Mouse (Mus musculus): ENCODE data around the gene Thbs2. TPM values are rescaled to one million over a fixed set of nuclear protein-coding genes. Genes with fewer than 3 reads are reported as not detected.
A peak's percentile ranks its signal among the peaks of the same experiment; 100 is the strongest.

Gene Thbs2
- polyA plus RNA-seq, 1 experiment from 2014 or later = 3.1 TPM

GRCm38 (mm10) chr17:14703268-14703667 lies 9.2 kb upstream of the Thbs2 start:
- Histone ChIP-seq H3K9ac (ENCODE audit: low read depth, low read length) (no peak overlapping the region), H3K27ac (ENCODE audit: low read length) (no peak overlapping the region), H3K27me3 (ENCODE audit: control insufficient read depth, insufficient read depth, low read depth, low read length) (no peaks in the 10 kb centered on the region), H3K4me2 (ENCODE audit: low read length) (no peak overlapping the region), H3K9me3 (replicated peaks; ENCODE audit: control insufficient read depth, low read length, poor library complexity, severe bottlenecking) (no peaks in the 10 kb centered on the region), H3K4me3 (ENCODE audit: low read depth, low read length) (no peak overlapping the region), H3K4me1 (ENCODE audit: control insufficient read depth, insufficient read depth, low read length) (no peaks in the 10 kb centered on the region), H3K36me3 (ENCODE audit: control insufficient read depth, insufficient read depth, low read length) (no peaks in the 10 kb centered on the region)
- no peak for ATAC-seq
- 78% methylated on average over 4 of the region's 4 CpGs for WGBS

- Histone ChIP-seq H3K4me1 (ENCODE audit: control insufficient read depth, insufficient read depth, low read length) (no peaks in the 10 kb centered on the region), H3K36me3 (ENCODE audit: control insufficient read depth, insufficient read depth, low read length) (no peaks in the 10 kb centered on the region), H3K27ac (ENCODE audit: low read length) (no peak overlapping the region), H3K27me3 (ENCODE audit: control insufficient read depth, insufficient read depth, low read depth, low read length) (no peaks in the 10 kb centered on the region), H3K4me2 (ENCODE audit: low read length) (no peak overlapping the region), H3K4me3 (ENCODE audit: low read depth, low read length) (no peak overlapping the region), H3K9ac (ENCODE audit: low read depth, low read length) (no peak overlapping the region), H3K9me3 (replicated peaks; ENCODE audit: control insufficient read depth, low read length, poor library complexity, severe bottlenecking) (no peaks in the 10 kb centered on the region)
- WGBS = 63% methylated on average over 3 of the region's 3 CpGs
- no peak for ATAC-seq
Measured at GRCm38 (mm10) chr17:14702701-14703100, 8.7 kb upstream of the Thbs2 start.

- H3K27me3 ChIP-seq (ENCODE audit: control insufficient read depth, insufficient read depth, low read depth, low read length) = no peaks in the 10 kb centered on the region
- no peak overlapping the region for H3K9ac ChIP-seq (ENCODE audit: low read depth, low read length)
- H3K36me3 ChIP-seq (ENCODE audit: control insufficient read depth, insufficient read depth, low read length) = no peaks in the 10 kb centered on the region
- H3K4me1 ChIP-seq (ENCODE audit: control insufficient read depth, insufficient read depth, low read length) = no peaks in the 10 kb centered on the region
- H3K4me3 ChIP-seq (ENCODE audit: low read depth, low read length) = no peak overlapping the region
- WGBS = 74% methylated on average over 2 of the region's 2 CpGs
- no peak overlapping the region for H3K27ac ChIP-seq (ENCODE audit: low read length)
- ATAC-seq = no peak
- no peak overlapping the region for H3K4me2 ChIP-seq (ENCODE audit: low read length)
- no peaks in the 10 kb centered on the region for H3K9me3 ChIP-seq (replicated peaks; ENCODE audit: control insufficient read depth, low read length, poor library complexity, severe bottlenecking)
Measured at GRCm38 (mm10) chr17:14701891-14702290, 7.9 kb upstream of the Thbs2 start.

GRCm38 (mm10) chr17:14700204-14700603 lies 6.2 kb upstream of the Thbs2 start:
- H3K36me3 ChIP-seq (ENCODE audit: control insufficient read depth, insufficient read depth, low read length) = no peaks in the 10 kb centered on the region
- H3K9me3 ChIP-seq (replicated peaks; ENCODE audit: control insufficient read depth, low read length, poor library complexity, severe bottlenecking) = no peaks in the 10 kb centered on the region
- H3K4me1 ChIP-seq (ENCODE audit: control insufficient read depth, insufficient read depth, low read length) = no peaks in the 10 kb centered on the region
- ATAC-seq = no peak
- no peaks in the 10 kb centered on the region for H3K27me3 ChIP-seq (ENCODE audit: control insufficient read depth, insufficient read depth, low read depth, low read length)
- H3K4me3 ChIP-seq (ENCODE audit: low read depth, low read length) = no peak overlapping the region
- no peak overlapping the region for H3K4me2 ChIP-seq (ENCODE audit: low read length)
- no peak overlapping the region for H3K27ac ChIP-seq (ENCODE audit: low read length)
- H3K9ac ChIP-seq (ENCODE audit: low read depth, low read length) = no peak overlapping the region
- 83% methylated on average over 5 of the region's 5 CpGs for WGBS

- Histone ChIP-seq H3K9me3 (replicated peaks; ENCODE audit: control insufficient read depth, low read length, poor library complexity, severe bottlenecking) (no peaks in the 10 kb centered on the region), H3K9ac (ENCODE audit: low read depth, low read length) (no peak overlapping the region), H3K27me3 (ENCODE audit: control insufficient read depth, insufficient read depth, low read depth, low read length) (no peaks in the 10 kb centered on the region), H3K27ac (ENCODE audit: low read length) (no peak overlapping the region), H3K4me2 (ENCODE audit: low read length) (no peak overlapping the region), H3K4me1 (ENCODE audit: control insufficient read depth, insufficient read depth, low read length) (peaks cover 7% of the 10 kb centered on the region), H3K36me3 (ENCODE audit: control insufficient read depth, insufficient read depth, low read length) (no peaks in the 10 kb centered on the region), H3K4me3 (ENCODE audit: low read depth, low read length) (no peak overlapping the region)
- ATAC-seq = no peak
- 57% methylated on average over 6 of the region's 6 CpGs for WGBS
Measured at GRCm38 (mm10) chr17:14698188-14698587, 4.2 kb upstream of the Thbs2 start.

GRCm38 (mm10) chr17:14697096-14697495 lies 3.1 kb upstream of the Thbs2 start:
- 88% methylated on average over 6 of the region's 6 CpGs for WGBS
- Histone ChIP-seq H3K4me3 (ENCODE audit: low read depth, low read length) (no peak overlapping the region), H3K4me2 (ENCODE audit: low read length) (no peak overlapping the region), H3K27ac (ENCODE audit: low read length) (no peak overlapping the region), H3K36me3 (ENCODE audit: control insufficient read depth, insufficient read depth, low read length) (no peaks in the 10 kb centered on the region), H3K9ac (ENCODE audit: low read depth, low read length) (no peak overlapping the region), H3K9me3 (replicated peaks; ENCODE audit: control insufficient read depth, low read length, poor library complexity, severe bottlenecking) (no peaks in the 10 kb centered on the region), H3K4me1 (ENCODE audit: control insufficient read depth, insufficient read depth, low read length) (peaks cover 7% of the 10 kb centered on the region), H3K27me3 (ENCODE audit: control insufficient read depth, insufficient read depth, low read depth, low read length) (no peaks in the 10 kb centered on the region)
- ATAC-seq = no peak

GRCm38 (mm10) chr17:14696281-14696795 lies 2.3 kb upstream of the Thbs2 start:
- no peaks in the 10 kb centered on the region for H3K36me3 ChIP-seq (ENCODE audit: control insufficient read depth, insufficient read depth, low read length)
- no peak overlapping the region for H3K9ac ChIP-seq (ENCODE audit: low read depth, low read length)
- peaks cover 7% of the 10 kb centered on the region for H3K4me1 ChIP-seq (ENCODE audit: control insufficient read depth, insufficient read depth, low read length)
- no peak overlapping the region for H3K27ac ChIP-seq (ENCODE audit: low read length)
- H3K9me3 ChIP-seq (replicated peaks; ENCODE audit: control insufficient read depth, low read length, poor library complexity, severe bottlenecking) = no peaks in the 10 kb centered on the region
- WGBS = 90% methylated on average over 6 of the region's 6 CpGs
- ATAC-seq = no peak
- no peak overlapping the region for H3K4me3 ChIP-seq (ENCODE audit: low read depth, low read length)
- no peaks in the 10 kb centered on the region for H3K27me3 ChIP-seq (ENCODE audit: control insufficient read depth, insufficient read depth, low read depth, low read length)
- no peak overlapping the region for H3K4me2 ChIP-seq (ENCODE audit: low read length)

GRCm38 (mm10) chr17:14693048-14693993 lies 714 bp downstream of the Thbs2 start:
- Histone ChIP-seq H3K27ac (ENCODE audit: low read length) (no peak overlapping the region), H3K4me2 (ENCODE audit: low read length) (peak overlapping the region; percentile 49), H3K9me3 (replicated peaks; ENCODE audit: control insufficient read depth, low read length, poor library complexity, severe bottlenecking) (no peaks in the 10 kb centered on the region), H3K36me3 (ENCODE audit: control insufficient read depth, insufficient read depth, low read length) (no peaks in the 10 kb centered on the region), H3K4me3 (ENCODE audit: low read depth, low read length) (peak overlapping the region; percentile 23; the same call in 1 of the 2 replicates), H3K4me1 (ENCODE audit: control insufficient read depth, insufficient read depth, low read length) (peaks cover 7% of the 10 kb centered on the region), H3K9ac (ENCODE audit: low read depth, low read length) (peak overlapping the region; percentile 36; the same call in 1 of the 2 replicates), H3K27me3 (ENCODE audit: control insufficient read depth, insufficient read depth, low read depth, low read length) (no peaks in the 10 kb centered on the region)
- 0 out of 2 replicates have a peak, but pooled peaks have one; percentile 5 for ATAC-seq
- 4% methylated on average over 9 of the region's 9 CpGs for WGBS

- H3K27ac ChIP-seq (ENCODE audit: low read length) = no peak overlapping the region
- H3K27me3 ChIP-seq (ENCODE audit: control insufficient read depth, insufficient read depth, low read depth, low read length) = no peaks in the 10 kb centered on the region
- H3K9me3 ChIP-seq (replicated peaks; ENCODE audit: control insufficient read depth, low read length, poor library complexity, severe bottlenecking) = no peaks in the 10 kb centered on the region
- no peak overlapping the region for H3K4me3 ChIP-seq (ENCODE audit: low read depth, low read length)
- H3K9ac ChIP-seq (ENCODE audit: low read depth, low read length) = no peak overlapping the region
- H3K4me1 ChIP-seq (ENCODE audit: control insufficient read depth, insufficient read depth, low read length) = peaks cover 7% of the 10 kb centered on the region
- ATAC-seq = no peak
- H3K4me2 ChIP-seq (ENCODE audit: low read length) = no peak overlapping the region
- H3K36me3 ChIP-seq (ENCODE audit: control insufficient read depth, insufficient read depth, low read length) = no peaks in the 10 kb centered on the region
- WGBS = 70% methylated on average over 6 of the region's 6 CpGs
Measured at GRCm38 (mm10) chr17:14691901-14692300, 2.1 kb downstream of the Thbs2 start.
